Mouse (Mus musculus) CH12.LX (cell line): ENCODE results near the gene Zfyve19. TPM values are rescaled to one million over a fixed set of nuclear protein-coding genes. Genes with fewer than 3 reads are reported as not detected.

Experiments
- DNase-seq: peaks from one replicate; pipeline ENCODE4 v3.0.0-alpha.2; 2013; ENCODE audit errors: extremely low read depth
- H3K27ac ChIP-seq: 2 replicates; pipeline ENCODE4 v1.5.1; 2012; ENCODE audit warnings: low read depth, mild to moderate bottlenecking, control low read depth, moderate library complexity; ENCODE audit not compliant: insufficient read depth
- H3K27me3 ChIP-seq: replicated peaks from 2 replicates; pipeline ENCODE3; 2012; ENCODE audit warnings: inconsistent platforms
- H3K36me3 ChIP-seq, 2 experiments: replicated peaks in 1 of 2; 2 replicates each; pipeline versions ENCODE3 to v1.6.1; 2012; ENCODE audit warnings: inconsistent platforms in 1 of 2, low read length in 1 of 2, mild to moderate bottlenecking in 1 of 2, mixed read lengths in 1 of 2, moderate library complexity in 1 of 2; ENCODE audit not compliant: control insufficient read depth in 1 of 2, insufficient read depth in 1 of 2
- H3K4me1 ChIP-seq, 2 experiments: 2 replicates each; pipeline ENCODE4 v1.6.1; 2012; ENCODE audit warnings: inconsistent platforms in 1 of 2, moderate library complexity in 1 of 2; ENCODE audit not compliant: insufficient read depth in 2 of 2, control insufficient read depth in 1 of 2
- H3K4me2 ChIP-seq: 2 replicates; pipeline ENCODE4 v1.6.1; 2012; ENCODE audit warnings: low read depth, mild to moderate bottlenecking, control low read depth; ENCODE audit not compliant: poor library complexity, insufficient read depth, severe bottlenecking
- H3K4me3 ChIP-seq, 3 experiments: fragments of 150-350 bp in 1 of 3; sonication (generic) in 1 of 3; replicated peaks in 1 of 3; 2 replicates each; pipeline versions ENCODE3 to v1.5.1; 2011 to 2012; ENCODE audit warnings: low read depth in 2 of 3, low read length in 2 of 3, mild to moderate bottlenecking in 2 of 3, moderate library complexity in 2 of 3, control low read depth in 1 of 3, improper control_type of control experiment in 1 of 3, inconsistent platforms in 1 of 3, mixed read lengths in 1 of 3; ENCODE audit not compliant: poor library complexity in 1 of 3
- H3K79me2 ChIP-seq: replicated peaks from 2 replicates; pipeline ENCODE4 v1.6.1; 2012; ENCODE audit warnings: mild to moderate bottlenecking, moderate library complexity; ENCODE audit not compliant: control insufficient read depth, poor library complexity, insufficient read depth, severe bottlenecking; ENCODE audit errors: extremely low read depth
- H3K9ac ChIP-seq: 2 replicates; pipeline ENCODE4 v1.6.1; 2012; ENCODE audit warnings: low read depth, mild to moderate bottlenecking, control low read depth, moderate library complexity; ENCODE audit not compliant: insufficient read depth
- H3K9me3 ChIP-seq: replicated peaks from 2 replicates; pipeline ENCODE3; 2012; ENCODE audit warnings: low read length, inconsistent platforms, mixed read lengths
- CHD1 ChIP-seq: IDR thresholded peaks from 2 replicates; pipeline ENCODE4 v1.6.1; 2012; ENCODE audit warnings: low read depth, low read length, improper control_type of control experiment, inconsistent platforms
- CHD2 ChIP-seq: IDR thresholded peaks from 2 replicates; pipeline ENCODE4 v1.6.1; 2011; ENCODE audit warnings: low read length, improper control_type of control experiment
- CTCF ChIP-seq, 2 experiments: IDR thresholded peaks in 1 of 2; conservative IDR thresholded peaks in 1 of 2; 2 replicates each; pipeline ENCODE4 v1.5.1; 2011 to 2012; ENCODE audit warnings: low read depth in 2 of 2, low read length in 2 of 2, improper control_type of control experiment in 1 of 2, inconsistent platforms in 1 of 2, mild to moderate bottlenecking in 1 of 2, moderate library complexity in 1 of 2
- E2F4 ChIP-seq: IDR thresholded peaks from 2 replicates; pipeline ENCODE4 v1.6.1; 2011; ENCODE audit warnings: low read depth, low read length, improper control_type of control experiment; ENCODE audit not compliant: insufficient replicate concordance
- ELF1 ChIP-seq: IDR thresholded peaks from 2 replicates; pipeline ENCODE4 v1.6.1; 2014; ENCODE audit warnings: low read depth, mild to moderate bottlenecking, inconsistent platforms, low read length, improper control_type of control experiment
- EP300 ChIP-seq: IDR thresholded peaks from 2 replicates; pipeline ENCODE4 v1.6.1; 2011; ENCODE audit warnings: low read length, improper control_type of control experiment
- ETS1 ChIP-seq: conservative IDR thresholded peaks from 2 replicates; pipeline ENCODE4 v1.6.1; 2012; ENCODE audit warnings: low read depth, mild to moderate bottlenecking, inconsistent platforms, low read length, improper control_type of control experiment, moderate library complexity
- HCFC1 ChIP-seq: IDR thresholded peaks from 2 replicates; pipeline ENCODE4 v1.6.1; 2012; ENCODE audit warnings: low read depth, mild to moderate bottlenecking, inconsistent platforms, low read length, improper control_type of control experiment
- JUN ChIP-seq: IDR thresholded peaks from 2 replicates; pipeline ENCODE4 v1.6.1; 2011; ENCODE audit warnings: low read depth, mild to moderate bottlenecking, low read length, improper control_type of control experiment, moderate library complexity; ENCODE audit not compliant: insufficient read depth
- JUND ChIP-seq: conservative IDR thresholded peaks from 2 replicates; pipeline ENCODE4 v1.6.1; 2011; ENCODE audit warnings: low read depth, low read length, improper control_type of control experiment
- KAT2A ChIP-seq: IDR thresholded peaks from 2 replicates; pipeline ENCODE4 v1.6.1; 2012; ENCODE audit warnings: low read length, improper control_type of control experiment, inconsistent platforms; ENCODE audit not compliant: insufficient replicate concordance
- MAX ChIP-seq: IDR thresholded peaks from 2 replicates; pipeline ENCODE4 v1.6.1; 2011; ENCODE audit warnings: low read length, improper control_type of control experiment
- MEF2A ChIP-seq: IDR thresholded peaks from 2 replicates; pipeline ENCODE4 v1.6.1; 2014; ENCODE audit warnings: low read depth, mild to moderate bottlenecking, inconsistent platforms, low read length, improper control_type of control experiment, borderline replicate concordance
- MXI1 ChIP-seq: IDR thresholded peaks from 2 replicates; pipeline ENCODE4 v1.6.1; 2011; ENCODE audit warnings: mild to moderate bottlenecking, low read depth, low read length, improper control_type of control experiment
- MYC ChIP-seq: IDR thresholded peaks from 2 replicates; pipeline ENCODE4 v1.6.1; 2011; ENCODE audit warnings: low read depth, mild to moderate bottlenecking, improper control_type of control experiment, low read length
- NELFE ChIP-seq: IDR thresholded peaks from 2 replicates; pipeline ENCODE4 v1.6.1; 2011; ENCODE audit warnings: low read depth, low read length, improper control_type of control experiment
- NRF1 ChIP-seq: IDR thresholded peaks from 2 replicates; pipeline ENCODE4 v1.6.1; 2014; ENCODE audit warnings: low read depth, mild to moderate bottlenecking, inconsistent platforms, low read length, improper control_type of control experiment, moderate library complexity
- POLR2A ChIP-seq: IDR thresholded peaks from 2 replicates; pipeline ENCODE4 v1.6.1; 2011; ENCODE audit warnings: low read depth, mild to moderate bottlenecking, improper control_type of control experiment, low read length
- RAD21 ChIP-seq: IDR thresholded peaks from 2 replicates; pipeline ENCODE4 v1.6.1; 2011; ENCODE audit warnings: low read depth, mild to moderate bottlenecking, low read length, improper control_type of control experiment, moderate library complexity
- RCOR1 ChIP-seq: conservative IDR thresholded peaks from 2 replicates; pipeline ENCODE4 v1.6.1; 2012; ENCODE audit warnings: low read depth, mild to moderate bottlenecking, inconsistent platforms, low read length, improper control_type of control experiment
- SMC3 ChIP-seq: IDR thresholded peaks from 2 replicates; pipeline ENCODE4 v1.6.1; 2011; ENCODE audit warnings: low read depth, low read length, improper control_type of control experiment
- TBP ChIP-seq: conservative IDR thresholded peaks from 2 replicates; pipeline ENCODE4 v1.6.1; 2011; ENCODE audit warnings: low read depth, low read length, improper control_type of control experiment
- TCF12 ChIP-seq: IDR thresholded peaks from 2 replicates; pipeline ENCODE4 v1.6.1; 2014; ENCODE audit warnings: low read depth, mild to moderate bottlenecking, inconsistent platforms, low read length, improper control_type of control experiment
- UBTF ChIP-seq: IDR thresholded peaks from 2 replicates; pipeline ENCODE4 v1.6.1; 2012; ENCODE audit warnings: low read depth, mild to moderate bottlenecking, inconsistent platforms, low read length, improper control_type of control experiment, moderate library complexity
- USF1 ChIP-seq: IDR thresholded peaks from 2 replicates; pipeline ENCODE4 v1.6.1; 2014; ENCODE audit warnings: low read depth, mild to moderate bottlenecking, inconsistent platforms, low read length, improper control_type of control experiment
- USF2 ChIP-seq: conservative IDR thresholded peaks from 2 replicates; pipeline ENCODE4 v1.6.1; 2011; ENCODE audit warnings: low read depth, low read length, improper control_type of control experiment
- ZC3H11A ChIP-seq: IDR thresholded peaks from 2 replicates; pipeline ENCODE4 v1.6.1; 2012; ENCODE audit warnings: low read depth, mild to moderate bottlenecking, inconsistent platforms, low read length, improper control_type of control experiment
- ZKSCAN1 ChIP-seq: IDR thresholded peaks from 2 replicates; pipeline ENCODE4 v1.6.1; 2012; ENCODE audit warnings: low read depth, inconsistent platforms, low read length, improper control_type of control experiment, borderline replicate concordance
- ZMIZ1 ChIP-seq: IDR thresholded peaks from 2 replicates; pipeline ENCODE4 v1.6.1; 2012; ENCODE audit warnings: low read depth, mild to moderate bottlenecking, inconsistent platforms, low read length, improper control_type of control experiment
- ZNF384 ChIP-seq: IDR thresholded peaks from 2 replicates; pipeline ENCODE4 v1.6.1; 2012; ENCODE audit warnings: low read depth, low read length, improper control_type of control experiment, inconsistent platforms
- dilution Hi-C: fragments of 300-500 bp; cut with MboI; formaldehyde crosslinking; loops from 2 replicates; pipeline ENCODE4 v1.14.3; 2020; ENCODE audit warnings: low sequenced_read_pairs; ENCODE audit not compliant: extremely low pct_unique_long_range_greater_than_20kb, extremely low pct_ligation_motif_present
- in situ Hi-C: fragments of 300-500 bp; cut with MboI; formaldehyde crosslinking; loops from 3 replicates; pipeline ENCODE4 v1.14.3; 2019; ENCODE audit warnings: low sequenced_read_pairs, low pct_ligation_motif_present, low pct_unique_long_range_greater_than_20kb, mixed read lengths
- polyA plus RNA-seq: library from polyadenylated mRNA; unstranded; fragments of >175 nt; gene quantifications from 2 replicates; pipeline ENCODE4 v1.2.1, GENCODE M21; 2012; ENCODE audit warnings: low read depth; ENCODE audit not compliant: insufficient read length
- total RNA-seq, 2 experiments: library from RNA; depleted of rRNA; stranded (reverse); fragments of 300-350 nt in 1 of 2; fragments of >200 nt in 1 of 2; gene quantifications; 2 replicates each; pipeline ENCODE4 v1.2.3; 2012 to 2014

The Zfyve19 gene
- total and polyA plus RNA-seq, 3 experiments: 28.0 to 45.2 (median 38.2) TPM

DNA sequence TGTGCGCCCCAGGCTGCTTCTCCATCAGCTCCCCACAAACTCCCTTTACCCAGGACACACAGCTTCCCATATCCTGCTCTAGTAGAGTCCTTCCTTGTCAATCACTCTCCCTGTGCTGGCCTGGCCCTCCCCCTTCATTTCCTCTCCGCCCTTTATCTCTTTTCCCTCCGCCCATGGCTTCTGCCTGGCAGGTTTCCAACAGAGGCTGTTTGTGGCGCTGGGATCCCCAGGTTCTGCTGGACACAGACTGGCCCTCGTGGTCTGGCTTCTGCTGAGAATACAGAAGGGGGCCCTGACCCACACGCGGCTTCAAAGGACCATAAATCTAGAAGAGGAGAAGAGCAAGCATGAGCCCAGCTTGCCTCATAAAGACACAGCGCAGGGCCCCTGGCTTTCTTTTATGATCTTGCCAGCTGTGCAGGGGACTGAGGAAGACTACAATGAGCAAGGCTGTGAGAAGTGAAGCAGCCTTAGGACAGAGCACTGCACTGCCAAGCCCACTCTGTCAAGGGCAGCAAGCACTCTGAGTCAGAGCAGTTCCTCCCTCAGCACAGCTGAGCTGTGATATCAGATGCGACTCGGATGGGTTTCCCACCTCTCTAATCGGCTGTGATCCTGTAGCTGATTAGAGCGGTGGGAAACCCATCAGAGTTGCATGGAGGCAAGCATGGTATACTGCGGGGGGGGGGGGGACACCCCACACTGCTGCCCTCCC is 35.4 kb upstream of the Zfyve19 start:
- H3K4me3 ChIP-seq: no peak overlapping the region
- H3K4me1 ChIP-seq: peaks cover 37 to 90% of the 10 kb centered on the region in 2 experiments
- H3K36me3 ChIP-seq: peaks cover 2 to 11% of the 10 kb centered on the region in 2 experiments
- TF ChIP-seq NRF1 (no peak), ELF1 (no peak), JUND (no peak), JUN (no peak), SMC3 (no peak)
- H3K79me2 ChIP-seq: no peaks in the 10 kb centered on the region; the same call in 1 of the 2 replicates
- peaks cover 2% of the 10 kb centered on the region for H3K9me3 ChIP-seq
- H3K4me2 ChIP-seq: peak overlapping the region; percentile 85
- no peaks in the 10 kb centered on the region for H3K27me3 ChIP-seq
- H3K27ac ChIP-seq: no peak overlapping the region
- DNase-seq: no peak
- in situ Hi-C loops (no loop called here), dilution Hi-C loops (no loop called here)
- H3K9ac ChIP-seq: no peak overlapping the region

DNA sequence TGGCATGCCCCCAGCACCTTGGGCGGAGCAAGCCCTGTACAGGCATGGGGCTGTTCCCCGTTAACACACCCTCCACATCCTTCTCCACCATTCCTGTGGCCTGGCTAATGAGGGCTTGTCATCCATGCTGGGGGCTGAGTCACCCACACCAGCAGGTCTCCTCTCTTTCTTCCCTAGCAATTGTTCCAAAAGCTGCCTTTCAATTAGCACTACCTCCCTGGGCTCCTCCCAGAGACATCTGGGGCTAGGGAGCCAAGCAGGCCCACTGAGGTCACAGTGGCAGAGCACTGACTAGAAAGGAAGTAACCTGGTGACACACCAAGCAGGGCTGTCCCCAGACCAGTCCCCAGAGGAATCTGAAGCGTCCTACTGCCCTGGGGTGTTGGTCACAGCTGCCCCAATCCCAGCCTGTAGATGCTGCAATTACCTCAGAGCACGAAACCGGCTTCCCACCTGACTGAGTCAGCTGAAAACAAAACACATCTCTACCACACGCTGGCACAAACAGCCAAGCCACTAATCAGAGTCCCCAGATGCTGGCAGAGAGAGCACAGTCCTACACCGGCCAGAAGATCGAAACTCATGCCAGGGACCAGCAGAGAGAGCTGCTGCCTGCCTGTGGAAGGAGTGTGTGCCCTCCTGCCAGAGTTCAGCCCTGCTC is 34.3 kb upstream of the Zfyve19 start, which contains the start of gene Gm14137:
Gene Gm14137, plus strand, starts transcription at position 519 of the 661 bp plus-strand sequence.
- in situ Hi-C loops: no loop called here
- H3K4me1 ChIP-seq: peaks cover 42 to 95% of the 10 kb centered on the region in 2 experiments
- H3K27me3 ChIP-seq: no peaks in the 10 kb centered on the region
- peaks cover 10 to 21% of the 10 kb centered on the region in 2 experiments for H3K36me3 ChIP-seq
- H3K79me2 ChIP-seq: no peaks in the 10 kb centered on the region; the same call in 1 of the 2 replicates
- peak; percentile 93 for DNase-seq
- H3K27ac ChIP-seq: peak within 1 kb of the TSS; percentile 93
- H3K9me3 ChIP-seq: peaks cover 5% of the 10 kb centered on the region
- peak within 1 kb of the TSS; percentile 85 for H3K4me2 ChIP-seq
- dilution Hi-C loops: no loop called here
- peak within 1 kb of the TSS; percentile 62 for H3K9ac ChIP-seq
- peak within 1 kb of the TSS; percentile 54 to 57 (median 57) for H3K4me3 ChIP-seq
- TF ChIP-seq ZMIZ1 (peak; percentile 32; the same call in 1 of the 2 replicates), MXI1 (peak; percentile 75), EP300 (peak; percentile 52; the same call in 1 of the 2 replicates), KAT2A (no peak), RCOR1 (no peak), E2F4 (no peak), MYC (no peak), ZKSCAN1 (no peak), MAX (no peak), USF2 (no peak), TCF12 (peak; percentile 91), ZC3H11A (no peak), RAD21 (no peak), ETS1 (peak; percentile 98), USF1 (no peak; the same call in 1 of the 2 replicates), UBTF (no peak), NELFE (no peak), HCFC1 (no peak; the same call in 1 of the 2 replicates), NRF1 (0 out of 2 replicates have a peak, but pooled peaks have one; percentile 5), JUN (no peak; the same call in 1 of the 2 replicates), CTCF (conservative IDR thresholded peaks at IDR 0.05 in 1 of 2, IDR thresholded peaks at IDR 0.05 in 1 of 2; ENCODE audit: low read depth in 2 of 2, low read length in 2 of 2) (no peak), TBP (peak; percentile 63; the same call in 1 of the 2 replicates), MEF2A (peak; percentile 85), SMC3 (no peak; the same call in 1 of the 2 replicates), CHD1 (no peak), POLR2A (peak; percentile 41; the same call in 1 of the 2 replicates), ZNF384 (no peak), CHD2 (no peak)
